In the genomic region with DNA sequence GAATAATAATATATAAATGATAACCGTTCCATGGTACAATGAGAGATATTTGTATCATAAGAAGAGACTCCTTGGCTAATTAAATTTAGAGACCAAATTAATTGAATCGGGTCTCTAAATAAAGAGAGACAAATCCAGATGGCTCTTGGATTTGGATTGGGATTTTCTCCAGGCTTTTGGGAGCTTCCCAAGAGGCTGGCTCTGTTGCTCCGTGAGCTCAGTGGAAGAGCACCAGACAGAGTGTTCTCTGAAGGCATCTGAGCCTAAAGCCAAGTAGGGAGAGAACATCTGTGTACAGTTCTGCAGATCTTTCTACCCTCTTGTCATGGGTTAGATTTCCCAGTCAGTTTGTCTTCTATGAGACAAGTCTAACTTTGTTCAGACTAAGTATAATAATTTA, we compare ENCODE assay signal across 27 mouse cellular contexts.
A peak's percentile ranks its signal among the peaks of the same experiment; 100 is the strongest.
DNase-seq lines count a peak whose midpoint lies in the region; ATAC-seq and TF ChIP-seq lines count a peak whose summit lies in the region.
"Had no signal": no experiment of that assay in that cellular context is flagged by ENCODE, and none has a peak within 500 bp of the region (broad histone marks: within the 10 kb centered on the region; RNA-seq: fewer than 3 reads in every experiment).

No protein-coding gene starts in this region.

- H3K27me3 ChIP-seq in cerebellum, adult 2 months (ENCODE audit: control insufficient read depth, insufficient read depth, low read length), result no peaks in the 10 kb centered on the region
- H3K27me3 ChIP-seq: embryonic facial prominence, embryonic 13.5 days; heart, embryonic 15.5 days; hindbrain, embryonic 13.5 days; kidney, embryonic 15.5 days; midbrain, embryonic 12.5 days; neural tube, embryonic 15.5 days had no signal

- H3K4me1 ChIP-seq in cerebellum, adult 2 months (ENCODE audit: control insufficient read depth, insufficient read depth, low read length), result no peaks in the 10 kb centered on the region
- H3K4me1 ChIP-seq: embryonic facial prominence, embryonic 13.5 days; heart, embryonic 15.5 days; hindbrain, embryonic 13.5 days; kidney, embryonic 15.5 days; midbrain, embryonic 12.5 days; neural tube, embryonic 15.5 days had no signal

- 9% methylated on average over 3 of the region's 3 CpGs for WGBS in cerebellum, adult 2 months

- ATAC-seq in frontal cortex, adult (ENCODE audit: low TSS enrichment), result peak; percentile 84
- ATAC-seq: forebrain, embryonic 16.5 days had no signal

- no peak for DNase-seq in frontal cortex, postnatal 10 days (ENCODE audit: low spot score in 2 of 2)
- peak; percentile 56 for DNase-seq in brain, embryonic 14.5 days (ENCODE audit: low read depth)
- DNase-seq in cerebellum, adult 2 months, result peak; percentile 49 to 79
- peak; percentile 48 to 73 for DNase-seq in cerebellum, postnatal 25 days
- no peak for DNase-seq in adrenal gland, postnatal 25 days
- no peak for DNase-seq in spleen, adult 12 weeks (ENCODE audit: low spot score)
- DNase-seq in frontal cortex, postnatal 36 days (ENCODE audit: low spot score in 2 of 2), result no peak
- DNase-seq: embryo, embryonic 11 days; gastrocnemius, postnatal 10 days; heart, adult 11 months; kidney, adult 11 months; kidney, postnatal 4 days; lung, embryonic 14.5 days; right cerebral cortex, adult 18-20 months; right cerebral cortex, postnatal 4 days; thymus, adult 18-20 months; thymus, postnatal 36 days had no signal

- TF ChIP-seq CTCF in brain, embryonic 14.5 days (IDR thresholded peaks at IDR 0.05; ENCODE audit: borderline replicate concordance, extremely low read depth, insufficient read depth, insufficient read length), result no peak
- no peak for TF ChIP-seq CTCF in cerebellum, adult 2 months (IDR thresholded peaks at IDR 0.05; ENCODE audit: borderline replicate concordance, insufficient read depth, low read depth, low read length)

- no peak overlapping the region for H3K4me3 ChIP-seq in cerebellum, adult 2 months (replicated peaks; ENCODE audit: insufficient read depth, low read depth, low read length)
- H3K4me3 ChIP-seq: embryonic facial prominence, embryonic 13.5 days; erythroblast, embryonic 14.5 days; heart, embryonic 15.5 days; hindbrain, embryonic 13.5 days; kidney, embryonic 15.5 days; midbrain, embryonic 12.5 days; neural tube, embryonic 15.5 days had no signal

- TF ChIP-seq POLR2A in brain, embryonic 14.5 days (IDR thresholded peaks at IDR 0.05; ENCODE audit: borderline replicate concordance, extremely low read depth, insufficient read depth, insufficient read length, poor library complexity, severe bottlenecking), result no peak
- no peak for TF ChIP-seq POLR2A in cerebellum, adult 2 months (IDR thresholded peaks at IDR 0.05; ENCODE audit: borderline replicate concordance, insufficient read depth, low read length)

- H3K27ac ChIP-seq in cerebellum, adult 2 months (ENCODE audit: insufficient read depth, low read length), result no peak overlapping the region
- H3K27ac ChIP-seq: embryonic facial prominence, embryonic 13.5 days; heart, embryonic 15.5 days; hindbrain, embryonic 13.5 days; kidney, embryonic 15.5 days; liver, embryonic 14.5 days; midbrain, embryonic 12.5 days; neural tube, embryonic 15.5 days had no signal

Comparison
In these comparisons a context has a peak if more than half of its experiments do, and no peak if none do; other contexts are left out.
1. DNase-seq: peak in brain, embryonic 14.5 days (single experiment), cerebellum, adult 2 months (2 of 2) and cerebellum, postnatal 25 days (2 of 2); none in frontal cortex, postnatal 10 days (0 of 2), adrenal gland, postnatal 25 days (single experiment), spleen, adult 12 weeks (single experiment) and frontal cortex, postnatal 36 days (0 of 2).